Mouse (Mus musculus) MEL (cell line): ENCODE measurements at regions not wholly inside any gene's neighbourhood (a gene's known extent, or its start where the extent isn't known, plus 50 kb on each side); places are given as distances from the start of the nearest gene placed in this dataset.

Experiments
- CTCF ChIP-seq, 3 experiments: IDR thresholded peaks in 2 of 3; conservative IDR thresholded peaks in 1 of 3; 2 replicates each; pipeline ENCODE4 v1.5.1; 2011 to 2012; ENCODE audit warnings: low read length in 3 of 3, low read depth in 2 of 3, mild to moderate bottlenecking in 2 of 3, improper control_type of control experiment in 1 of 3, inconsistent platforms in 1 of 3, mixed read lengths in 1 of 3, moderate library complexity in 1 of 3; ENCODE audit not compliant: control insufficient read depth in 1 of 3, insufficient read depth in 1 of 3, poor library complexity in 1 of 3, severe bottlenecking in 1 of 3
- EP300 ChIP-seq, 2 experiments: IDR thresholded peaks; 2 replicates each; pipeline ENCODE4 v1.6.1; 2011; ENCODE audit warnings: improper control_type of control experiment in 2 of 2, low read length in 2 of 2, low read depth in 1 of 2, mild to moderate bottlenecking in 1 of 2
- MAFK ChIP-seq: IDR thresholded peaks from 2 replicates; pipeline ENCODE4 v1.6.1; 2011; ENCODE audit warnings: low read depth, mild to moderate bottlenecking, low read length, improper control_type of control experiment, borderline replicate concordance
- MAX ChIP-seq: IDR thresholded peaks from 2 replicates; pipeline ENCODE4 v1.6.1; 2011; ENCODE audit warnings: low read length, improper control_type of control experiment
- POLR2A ChIP-seq, 2 experiments: IDR thresholded peaks; 2 replicates each; pipeline ENCODE4 v1.6.1; 2011 to 2012; ENCODE audit warnings: low read length in 2 of 2, mild to moderate bottlenecking in 2 of 2, control low read depth in 1 of 2, improper control_type of control experiment in 1 of 2, low read depth in 1 of 2, moderate library complexity in 1 of 2; ENCODE audit not compliant: control insufficient read depth in 1 of 2, insufficient read depth in 1 of 2, poor library complexity in 1 of 2
- POLR2AphosphoS2 ChIP-seq: IDR thresholded peaks from 2 replicates; pipeline ENCODE4 v1.6.1; 2011; ENCODE audit warnings: low read length, improper control_type of control experiment
- POLR2AphosphoS5 ChIP-seq: IDR thresholded peaks from 2 replicates; pipeline ENCODE4 v1.6.1; 2012; ENCODE audit warnings: low read depth, borderline replicate concordance, mild to moderate bottlenecking, inconsistent platforms, low read length, moderate library complexity, mixed read lengths
- RCOR1 ChIP-seq: IDR thresholded peaks from 2 replicates; pipeline ENCODE4 v1.6.1; 2012; ENCODE audit warnings: low read depth, mild to moderate bottlenecking, inconsistent platforms, low read length, improper control_type of control experiment

DNA sequence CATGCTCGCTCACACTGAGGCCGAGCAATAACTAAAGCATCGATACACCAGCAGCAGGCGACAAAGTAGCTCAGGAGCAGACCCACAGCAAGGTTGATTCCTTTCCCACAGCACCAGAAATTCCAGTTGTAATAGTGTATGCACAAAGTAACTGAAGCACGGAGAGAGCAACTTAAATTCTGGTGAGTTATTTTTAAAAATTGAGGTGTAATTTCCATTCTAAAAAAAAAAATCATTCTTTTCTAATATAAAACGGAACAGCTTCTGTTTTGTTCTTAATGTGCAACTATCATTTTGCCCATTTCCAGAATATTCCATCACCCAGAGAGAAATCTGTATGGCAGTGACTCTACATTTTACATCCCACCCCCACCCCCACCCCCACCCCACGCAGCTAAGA lies 202.1 kb upstream of the Runx1 start:
- no peak for TF ChIP-seq POLR2AphosphoS2
- TF ChIP-seq CTCF (IDR thresholded peaks at IDR 0.05 in 2 of 3, conservative IDR thresholded peaks at IDR 0.05 in 1 of 3; ENCODE audit: control insufficient read depth in 1 of 3, insufficient read depth in 1 of 3, low read depth in 2 of 3, low read length in 3 of 3, poor library complexity in 1 of 3, severe bottlenecking in 1 of 3), result no peak
- no peak for TF ChIP-seq MAX
- no peak for TF ChIP-seq POLR2A (IDR thresholded peaks at IDR 0.05; ENCODE audit: control insufficient read depth in 1 of 2, insufficient read depth in 1 of 2, low read depth in 1 of 2, low read length in 2 of 2, poor library complexity in 1 of 2)
- TF ChIP-seq MAFK, result no peak
- no peak for TF ChIP-seq POLR2AphosphoS5
- no peak for TF ChIP-seq EP300 (IDR thresholded peaks at IDR 0.05; ENCODE audit: low read depth in 1 of 2, low read length in 2 of 2)
- TF ChIP-seq RCOR1, result no peak
